Mouse (Mus musculus) lung, embryonic 15.5 days (tissue): Measurements from ENCODE around the gene Rdh13. TPM values are rescaled to one million over a fixed set of nuclear protein-coding genes. Genes with fewer than 3 reads are reported as not detected.

Source experiments
- ATAC-seq: fragments of 200-750 bp; cut with Nextera tagmentation; 2 replicates; pipeline ENCODE4 v1.8.0; 2017; ENCODE audit warnings: moderate number of reproducible peaks, borderline replicate concordance; ENCODE audit not compliant: low FRiP score, low TSS enrichment; ENCODE audit errors: extremely low read depth
- H3K27ac ChIP-seq: fragments of 300-500 bp; sonication (generic); 2 replicates; pipeline ENCODE4 v1.5.1; 2015; ENCODE audit warnings: moderate library complexity, mild to moderate bottlenecking, inconsistent platforms
- H3K27me3 ChIP-seq: fragments of 300-500 bp; sonication (generic); 2 replicates; pipeline ENCODE4 v1.6.1; 2015; ENCODE audit warnings: inconsistent platforms
- H3K36me3 ChIP-seq: fragments of 300-500 bp; sonication (generic); 2 replicates; pipeline ENCODE4 v1.6.1; 2015; ENCODE audit warnings: inconsistent platforms
- H3K4me1 ChIP-seq: fragments of 300-500 bp; sonication (generic); 2 replicates; pipeline ENCODE4 v1.6.1; 2015; ENCODE audit warnings: inconsistent platforms
- H3K4me2 ChIP-seq: fragments of 300-500 bp; sonication (generic); 2 replicates; pipeline ENCODE4 v1.6.1; 2015; ENCODE audit warnings: inconsistent platforms, mild to moderate bottlenecking, moderate library complexity
- H3K4me3 ChIP-seq: fragments of 300-500 bp; sonication (generic); 2 replicates; pipeline ENCODE4 v1.5.1; 2015; ENCODE audit warnings: mild to moderate bottlenecking, inconsistent platforms
- H3K9ac ChIP-seq: fragments of 300-500 bp; sonication (generic); 2 replicates; pipeline ENCODE4 v1.6.1; 2015; ENCODE audit warnings: inconsistent platforms
- H3K9me3 ChIP-seq: fragments of 300-500 bp; sonication (generic); 2 replicates; pipeline ENCODE4 v1.6.1; 2016; ENCODE audit warnings: inconsistent platforms
- WGBS: fragments of 180-500 bp; shearing (Covaris S2); methylation state at CpG from one replicate; pipeline ENCODE4 v1.1.7; 2015; 5-methylcytosine and 5-hydroxymethylcytosine counted together
- polyA plus RNA-seq: library from polyadenylated mRNA; unstranded; fragments of >200 nt; fragmentation: Nextera tagmentation; extraction: Ambion mirVana; gene quantifications from 2 replicates; pipeline ENCODE4 v1.2.1, GENCODE M21; 2015

The Rdh13 gene
- polyA plus RNA-seq, result 20.9 and 22.1 TPM in 2 replicates

DNA sequence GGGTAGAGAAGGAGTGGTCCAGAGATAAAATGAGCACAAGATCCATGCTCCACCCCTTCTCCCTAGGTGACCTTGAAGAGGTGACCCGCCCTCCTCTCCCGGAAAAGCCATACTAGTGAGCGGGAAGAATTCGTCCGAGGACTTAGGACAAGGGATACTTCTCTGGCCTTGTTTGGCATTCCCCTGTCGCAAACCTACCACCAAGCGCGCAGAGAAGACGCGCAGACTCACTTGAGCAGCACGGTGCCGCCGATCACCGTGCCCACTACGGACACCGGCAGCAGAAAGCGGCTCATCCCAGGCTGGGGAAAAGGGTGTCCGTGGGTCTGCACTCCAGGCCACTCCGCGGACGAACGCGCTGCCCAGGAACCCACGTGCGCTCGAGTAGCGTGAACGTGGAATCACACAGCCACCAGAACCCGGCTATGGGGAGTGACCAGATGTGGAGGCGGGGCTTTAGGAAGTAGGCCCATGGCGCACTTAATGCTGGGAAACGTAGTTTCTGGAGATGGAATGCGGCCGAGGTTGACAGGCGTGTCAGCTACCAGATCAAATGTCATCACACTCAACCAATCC, at the start of gene Rdh13:
Gene Rdh13 (minus strand): TSS at position 434 of the 576 bp plus-strand sequence.
- peak within 1 kb of the TSS; percentile 92 for H3K4me3 ChIP-seq
- 0% methylated on average over 35 of the region's 35 CpGs for WGBS
- H3K9me3 ChIP-seq, result no peaks in the 10 kb centered on the region
- H3K4me2 ChIP-seq, result peak within 1 kb of the TSS; percentile 67
- H3K27ac ChIP-seq, result peak within 1 kb of the TSS; percentile 84
- ATAC-seq, result peak; percentile 96
- no peaks in the 10 kb centered on the region for H3K27me3 ChIP-seq
- peak within 1 kb of the TSS; percentile 78 for H3K9ac ChIP-seq
- H3K36me3 ChIP-seq, result peaks cover 33% of the 10 kb centered on the region
- peaks cover 17% of the 10 kb centered on the region for H3K4me1 ChIP-seq

DNA sequence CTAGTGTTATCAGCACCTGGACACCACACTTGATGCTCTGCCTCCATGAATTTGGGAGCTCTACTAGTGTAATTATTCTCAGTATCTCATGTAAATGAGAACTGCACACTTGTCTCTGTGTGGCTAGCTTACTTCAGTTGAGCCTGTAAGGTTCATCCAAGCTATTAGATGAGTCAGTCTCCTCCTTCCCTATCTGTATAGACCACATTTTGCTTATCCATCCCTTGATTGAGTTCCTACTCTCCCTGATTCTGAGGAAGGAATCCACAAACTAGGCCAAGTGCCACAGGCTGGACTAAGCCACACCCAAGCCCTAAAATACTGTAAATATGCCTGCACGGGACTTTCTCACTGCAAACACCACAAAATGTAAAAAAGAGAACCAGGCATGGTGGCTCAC, 48.5 kb upstream of the Rdh13 start:
- H3K27me3 ChIP-seq, result no peaks in the 10 kb centered on the region
- no peak overlapping the region for H3K4me2 ChIP-seq
- H3K4me1 ChIP-seq, result peaks cover 28% of the 10 kb centered on the region
- WGBS, result 69% methylated on average over 1 of the region's 1 CpGs
- no peak overlapping the region for H3K4me3 ChIP-seq
- no peak overlapping the region for H3K27ac ChIP-seq
- peaks cover 41% of the 10 kb centered on the region for H3K36me3 ChIP-seq
- no peaks in the 10 kb centered on the region for H3K9me3 ChIP-seq
- no peak for ATAC-seq
- H3K9ac ChIP-seq, result no peak overlapping the region

- no peak overlapping the region for H3K4me2 ChIP-seq
- peak; percentile 45; the same call in 1 of the 2 replicates for ATAC-seq
- no peak overlapping the region for H3K27ac ChIP-seq
- peaks cover 14% of the 10 kb centered on the region for H3K4me1 ChIP-seq
- no peaks in the 10 kb centered on the region for H3K9me3 ChIP-seq
- H3K4me3 ChIP-seq, result no peak overlapping the region
- H3K36me3 ChIP-seq, result peaks cover 50% of the 10 kb centered on the region
- H3K27me3 ChIP-seq, result no peaks in the 10 kb centered on the region
- WGBS, result 78% methylated on average over 13 of the region's 13 CpGs
- no peak overlapping the region for H3K9ac ChIP-seq
Measured at GRCm38 (mm10) chr7:4492284-4493224, 47.1 kb upstream of the Rdh13 start.

DNA sequence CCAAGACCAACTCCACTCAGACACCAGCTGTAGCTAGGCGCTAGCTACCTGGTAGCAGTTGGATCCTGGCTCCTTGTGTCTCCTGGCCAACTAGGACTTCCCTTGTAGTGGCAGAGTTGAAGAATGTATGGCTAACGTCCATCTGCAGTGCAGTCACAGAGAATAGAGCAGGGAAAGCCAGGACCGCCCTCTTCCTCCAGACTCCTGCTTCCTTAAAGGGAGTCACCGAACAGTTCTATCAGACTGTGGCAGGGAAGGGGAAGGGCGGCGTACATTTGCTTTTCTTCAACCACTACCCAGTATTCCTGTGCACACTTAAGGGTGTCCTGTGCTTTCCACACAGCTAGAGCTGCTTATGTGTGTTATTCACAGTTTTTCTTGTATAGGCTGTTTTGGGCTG, 45.9 kb upstream of the Rdh13 start:
- no peaks in the 10 kb centered on the region for H3K9me3 ChIP-seq
- H3K27ac ChIP-seq, result 0 out of 2 replicates have a peak overlapping the region, but pooled peaks have one; percentile 15
- 69% methylated on average over 6 of the region's 6 CpGs for WGBS
- ATAC-seq, result no peak
- H3K4me1 ChIP-seq, result peaks cover 14% of the 10 kb centered on the region
- peaks cover 48% of the 10 kb centered on the region for H3K36me3 ChIP-seq
- H3K4me2 ChIP-seq, result no peak overlapping the region
- H3K9ac ChIP-seq, result no peak overlapping the region
- no peaks in the 10 kb centered on the region for H3K27me3 ChIP-seq
- H3K4me3 ChIP-seq, result no peak overlapping the region

- Histone ChIP-seq H3K9ac (no peak overlapping the region), H3K27ac (no peak overlapping the region), H3K4me3 (no peak overlapping the region), H3K9me3 (no peaks in the 10 kb centered on the region), H3K4me2 (no peak overlapping the region), H3K36me3 (peaks cover 47% of the 10 kb centered on the region), H3K4me1 (peaks cover 24% of the 10 kb centered on the region), H3K27me3 (no peaks in the 10 kb centered on the region)
- ATAC-seq, result no peak
- 81% methylated on average over 12 of the region's 12 CpGs for WGBS
Measured at GRCm38 (mm10) chr7:4482281-4482680, 36.8 kb upstream of the Rdh13 start.

GRCm38 (mm10) chr7:4479674-4480073, 34.2 kb upstream of the Rdh13 start:
- no peak overlapping the region for H3K4me3 ChIP-seq
- 28% methylated on average over 6 of the region's 6 CpGs for WGBS
- no peak overlapping the region for H3K9ac ChIP-seq
- H3K4me1 ChIP-seq, result peaks cover 25% of the 10 kb centered on the region
- peaks cover 4% of the 10 kb centered on the region; the same call in 1 of the 2 replicates for H3K27me3 ChIP-seq
- peaks cover 34% of the 10 kb centered on the region for H3K36me3 ChIP-seq
- no peaks in the 10 kb centered on the region for H3K9me3 ChIP-seq
- H3K4me2 ChIP-seq, result peak overlapping the region; percentile 88; the same call in 1 of the 2 replicates
- 0 out of 2 replicates have a peak overlapping the region, but pooled peaks have one; percentile 97 for H3K27ac ChIP-seq
- no peak for ATAC-seq

DNA sequence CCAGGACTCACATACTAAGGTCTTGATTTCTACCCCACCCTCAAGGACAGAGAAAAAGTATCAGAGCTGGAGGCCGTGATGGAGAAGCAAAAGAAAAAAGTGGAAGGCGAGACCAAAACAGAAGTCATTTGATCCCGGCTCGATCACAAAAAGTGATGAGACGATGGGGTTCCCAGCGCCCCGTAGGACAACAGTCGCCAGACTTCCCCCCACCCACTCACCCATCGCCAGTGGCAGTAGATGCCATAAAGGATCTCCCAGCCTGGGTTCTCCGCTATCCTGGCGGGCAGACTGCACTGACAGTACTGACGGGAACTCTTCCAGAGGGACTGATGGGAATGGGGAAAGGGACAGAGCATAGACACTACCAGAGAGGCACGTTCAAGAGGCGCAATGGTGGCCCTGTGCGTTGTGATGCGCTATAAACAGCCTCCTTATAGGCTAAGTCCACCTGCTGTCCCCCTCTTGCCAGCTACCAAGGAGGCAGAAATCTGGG, 33.4 kb upstream of the Rdh13 start:
- Histone ChIP-seq H3K27me3 (peaks cover 7% of the 10 kb centered on the region), H3K4me1 (peaks cover 25% of the 10 kb centered on the region), H3K9ac (peak overlapping the region; percentile 46), H3K4me2 (peak overlapping the region; percentile 88), H3K27ac (peak overlapping the region; percentile 97), H3K36me3 (peaks cover 26% of the 10 kb centered on the region), H3K9me3 (no peaks in the 10 kb centered on the region), H3K4me3 (peak overlapping the region; percentile 50)
- ATAC-seq, result peak; percentile 11; the same call in 1 of the 2 replicates
- WGBS, result 5% methylated on average over 16 of the region's 16 CpGs

GRCm38 (mm10) chr7:4478021-4478795, 32.8 kb upstream of the Rdh13 start:
- ATAC-seq, result peak; percentile 95

DNA sequence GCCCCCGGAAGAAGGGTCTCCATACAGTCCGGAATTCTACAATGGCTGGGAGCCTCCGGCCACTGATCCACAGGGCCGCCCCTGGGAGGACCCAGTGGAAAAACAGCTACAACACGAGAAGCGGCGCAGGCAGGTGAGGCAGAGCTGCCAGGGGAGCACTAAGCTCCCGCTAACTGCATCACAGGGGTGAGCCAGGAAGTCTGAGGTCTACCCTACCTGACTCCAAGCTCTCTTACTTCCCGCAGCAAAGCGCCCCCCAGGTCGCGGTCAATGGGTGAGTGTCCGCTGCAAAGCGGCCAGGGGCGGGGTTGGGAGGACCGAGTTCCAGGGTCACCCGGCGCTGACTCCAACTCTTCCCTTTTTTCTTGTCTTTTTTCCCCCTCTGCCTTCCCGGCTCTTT, 28.5 kb upstream of the Rdh13 start:
- Histone ChIP-seq H3K9me3 (no peaks in the 10 kb centered on the region), H3K4me1 (peaks cover 28% of the 10 kb centered on the region), H3K4me3 (no peak overlapping the region), H3K36me3 (0 out of 2 replicates have a peak, but pooled peaks cover 10% of the 10 kb centered on the region), H3K27ac (no peak overlapping the region), H3K27me3 (peaks cover 32% of the 10 kb centered on the region), H3K4me2 (no peak overlapping the region), H3K9ac (no peak overlapping the region)
- 12% methylated on average over 19 of the region's 19 CpGs for WGBS
- no peak for ATAC-seq

More at GRCm38 (mm10) chr7:4478021-4478795, 32.8 kb upstream of the Rdh13 start:
- peaks cover 25% of the 10 kb centered on the region for H3K4me1 ChIP-seq
- no peaks in the 10 kb centered on the region for H3K9me3 ChIP-seq
- H3K27me3 ChIP-seq, result peaks cover 13% of the 10 kb centered on the region
- peak overlapping the region; percentile 97 for H3K27ac ChIP-seq
- H3K36me3 ChIP-seq, result peaks cover 20% of the 10 kb centered on the region
- peak overlapping the region; percentile 88 for H3K4me2 ChIP-seq
- H3K4me3 ChIP-seq, result peak overlapping the region; percentile 50
- H3K9ac ChIP-seq, result peak overlapping the region; percentile 48
- WGBS, result under 1% methylated on average over 39 of the region's 39 CpGs

- H3K27me3 ChIP-seq, result peaks cover 32% of the 10 kb centered on the region
- 1% methylated on average over 24 of the region's 24 CpGs for WGBS
- H3K4me2 ChIP-seq, result peak overlapping the region; percentile 81
- peak overlapping the region; percentile 31 for H3K9ac ChIP-seq
- 0 out of 2 replicates have a peak, but pooled peaks cover 10% of the 10 kb centered on the region for H3K36me3 ChIP-seq
- H3K4me3 ChIP-seq, result peak overlapping the region; percentile 37
- H3K9me3 ChIP-seq, result no peaks in the 10 kb centered on the region
- peak; percentile 84 for ATAC-seq
- H3K4me1 ChIP-seq, result peaks cover 13% of the 10 kb centered on the region
- no peak overlapping the region for H3K27ac ChIP-seq
Measured at GRCm38 (mm10) chr7:4471179-4471555, 25.7 kb upstream of the Rdh13 start.
